Mouse (Mus musculus): Measurements from ENCODE around the gene Vpreb2. TPM values are rescaled to one million over a fixed set of nuclear protein-coding genes. Genes with fewer than 3 reads are reported as not detected.
A peak's percentile ranks its signal among the peaks of the same experiment; 100 is the strongest.
"Not testable (repeated sequence)": the region's sequence is repeated elsewhere in the genome, so short reads cannot be mapped to it uniquely, and the experiment has no call there.

Vpreb2 gene
- polyA plus RNA-seq, 1 experiment from 2014 or later = not detected

- Histone ChIP-seq H3K36me3 (ENCODE audit: control insufficient read depth, insufficient read depth, low read length) (no peaks in the 10 kb centered on the region), H3K4me1 (ENCODE audit: control insufficient read depth, insufficient read depth, low read length) (0 out of 2 replicates have a peak, but pooled peaks cover 4% of the 10 kb centered on the region), H3K27ac (ENCODE audit: low read depth, low read length) (no peak overlapping the region), H3K4me2 (replicated peaks; ENCODE audit: low read depth, low read length) (no peak overlapping the region), H3K27me3 (ENCODE audit: control insufficient read depth, insufficient read depth, low read length) (no peaks in the 10 kb centered on the region), H3K9me3 (ENCODE audit: control insufficient read depth, low read length) (no peaks in the 10 kb centered on the region), H3K9ac (ENCODE audit: low read depth, low read length) (no peak overlapping the region), H3K4me3 (ENCODE audit: low read length) (no peak overlapping the region)
- ATAC-seq (ENCODE audit: low FRiP score, low TSS enrichment) = peak; percentile 73; the same call in 1 of the 2 replicates
- 46% methylated on average over 7 of the region's 7 CpGs for WGBS
Measured at GRCm38 (mm10) chr16:17945081-17945831, 35.0 kb upstream of the Vpreb2 start.

GRCm38 (mm10) chr16:17949421-17949877 is 30.8 kb upstream of the Vpreb2 start:
- Histone ChIP-seq H3K4me2 (replicated peaks; ENCODE audit: low read depth, low read length) (no peak overlapping the region), H3K9me3 (ENCODE audit: control insufficient read depth, low read length) (no peaks in the 10 kb centered on the region), H3K36me3 (ENCODE audit: control insufficient read depth, insufficient read depth, low read length) (no peaks in the 10 kb centered on the region), H3K27me3 (ENCODE audit: control insufficient read depth, insufficient read depth, low read length) (no peaks in the 10 kb centered on the region), H3K4me3 (ENCODE audit: low read length) (no peak overlapping the region), H3K27ac (ENCODE audit: low read depth, low read length) (no peak overlapping the region), H3K9ac (ENCODE audit: low read depth, low read length) (no peak overlapping the region), H3K4me1 (ENCODE audit: control insufficient read depth, insufficient read depth, low read length) (0 out of 2 replicates have a peak, but pooled peaks cover 4% of the 10 kb centered on the region)
- WGBS = 42% methylated on average over 2 of the region's 2 CpGs
- ATAC-seq (ENCODE audit: low FRiP score, low TSS enrichment) = no peak

GRCm38 (mm10) chr16:17950068-17950467 is 30.2 kb upstream of the Vpreb2 start:
- no peaks in the 10 kb centered on the region for H3K27me3 ChIP-seq (ENCODE audit: control insufficient read depth, insufficient read depth, low read length)
- WGBS = 74% methylated on average over 4 of the region's 4 CpGs
- no peak overlapping the region for H3K9ac ChIP-seq (ENCODE audit: low read depth, low read length)

GRCm38 (mm10) chr16:17951618-17952017 is 28.6 kb upstream of the Vpreb2 start:
- no peak overlapping the region for H3K27ac ChIP-seq (ENCODE audit: low read depth, low read length)
- no peaks in the 10 kb centered on the region for H3K27me3 ChIP-seq (ENCODE audit: control insufficient read depth, insufficient read depth, low read length)
- no peak overlapping the region for H3K9ac ChIP-seq (ENCODE audit: low read depth, low read length)
- no peaks in the 10 kb centered on the region for H3K36me3 ChIP-seq (ENCODE audit: control insufficient read depth, insufficient read depth, low read length)
- H3K4me3 ChIP-seq (ENCODE audit: low read length) = no peak overlapping the region
- ATAC-seq (ENCODE audit: low FRiP score, low TSS enrichment) = no peak
- H3K9me3 ChIP-seq (ENCODE audit: control insufficient read depth, low read length) = no peaks in the 10 kb centered on the region
- H3K4me1 ChIP-seq (ENCODE audit: control insufficient read depth, insufficient read depth, low read length) = no peaks in the 10 kb centered on the region
- 82% methylated on average over 4 of the region's 4 CpGs for WGBS
- no peak overlapping the region for H3K4me2 ChIP-seq (replicated peaks; ENCODE audit: low read depth, low read length)

More at GRCm38 (mm10) chr16:17950068-17950467, 30.2 kb upstream of the Vpreb2 start:
- H3K36me3 ChIP-seq (ENCODE audit: control insufficient read depth, insufficient read depth, low read length) = no peaks in the 10 kb centered on the region
- H3K4me2 ChIP-seq (replicated peaks; ENCODE audit: low read depth, low read length) = no peak overlapping the region
- H3K9me3 ChIP-seq (ENCODE audit: control insufficient read depth, low read length) = no peaks in the 10 kb centered on the region
- 0 out of 2 replicates have a peak, but pooled peaks cover 4% of the 10 kb centered on the region for H3K4me1 ChIP-seq (ENCODE audit: control insufficient read depth, insufficient read depth, low read length)
- ATAC-seq (ENCODE audit: low FRiP score, low TSS enrichment) = no peak
- no peak overlapping the region for H3K27ac ChIP-seq (ENCODE audit: low read depth, low read length)
- H3K4me3 ChIP-seq (ENCODE audit: low read length) = no peak overlapping the region

- 97% methylated on average over 17 of the region's 17 CpGs for WGBS
Measured at GRCm38 (mm10) chr16:17956052-17956638, 24.1 kb upstream of the Vpreb2 start.

GRCm38 (mm10) chr16:17962091-17962490 is 18.1 kb upstream of the Vpreb2 start:
- no peak for ATAC-seq (ENCODE audit: low FRiP score, low TSS enrichment)
- Histone ChIP-seq H3K4me1 (ENCODE audit: control insufficient read depth, insufficient read depth, low read length) (no peaks in the 10 kb centered on the region), H3K4me2 (replicated peaks; ENCODE audit: low read depth, low read length) (no peak overlapping the region), H3K27ac (ENCODE audit: low read depth, low read length) (no peak overlapping the region), H3K4me3 (ENCODE audit: low read length) (no peak overlapping the region), H3K36me3 (ENCODE audit: control insufficient read depth, insufficient read depth, low read length) (no peaks in the 10 kb centered on the region), H3K9ac (ENCODE audit: low read depth, low read length) (no peak overlapping the region), H3K9me3 (ENCODE audit: control insufficient read depth, low read length) (no peaks in the 10 kb centered on the region), H3K27me3 (ENCODE audit: control insufficient read depth, insufficient read depth, low read length) (no peaks in the 10 kb centered on the region)
- 78% methylated on average over 7 of the region's 7 CpGs for WGBS

More at GRCm38 (mm10) chr16:17956052-17956638, 24.1 kb upstream of the Vpreb2 start:
- not testable (repeated sequence) for H3K4me2 ChIP-seq (replicated peaks; ENCODE audit: low read depth, low read length); ATAC-seq (ENCODE audit: low FRiP score, low TSS enrichment); H3K4me3 ChIP-seq (ENCODE audit: low read length); H3K36me3 ChIP-seq (ENCODE audit: control insufficient read depth, insufficient read depth, low read length); H3K9ac ChIP-seq (ENCODE audit: low read depth, low read length); H3K27ac ChIP-seq (ENCODE audit: low read depth, low read length); H3K4me1 ChIP-seq (ENCODE audit: control insufficient read depth, insufficient read depth, low read length); H3K27me3 ChIP-seq (ENCODE audit: control insufficient read depth, insufficient read depth, low read length); H3K9me3 ChIP-seq (ENCODE audit: control insufficient read depth, low read length)

GRCm38 (mm10) chr16:17971853-17972252 is 8.4 kb upstream of the Vpreb2 start:
- no peak for ATAC-seq (ENCODE audit: low FRiP score, low TSS enrichment)
- Histone ChIP-seq H3K4me3 (ENCODE audit: low read length) (no peak overlapping the region), H3K27ac (ENCODE audit: low read depth, low read length) (no peak overlapping the region), H3K36me3 (ENCODE audit: control insufficient read depth, insufficient read depth, low read length) (no peaks in the 10 kb centered on the region), H3K9ac (ENCODE audit: low read depth, low read length) (no peak overlapping the region), H3K27me3 (ENCODE audit: control insufficient read depth, insufficient read depth, low read length) (no peaks in the 10 kb centered on the region), H3K4me2 (replicated peaks; ENCODE audit: low read depth, low read length) (no peak overlapping the region), H3K4me1 (ENCODE audit: control insufficient read depth, insufficient read depth, low read length) (no peaks in the 10 kb centered on the region), H3K9me3 (ENCODE audit: control insufficient read depth, low read length) (no peaks in the 10 kb centered on the region)
- 76% methylated on average over 5 of the region's 5 CpGs for WGBS

GRCm38 (mm10) chr16:17977840-17978239 is 2.4 kb upstream of the Vpreb2 start:
- not testable (repeated sequence) for H3K27ac ChIP-seq (ENCODE audit: low read depth, low read length); ATAC-seq (ENCODE audit: low FRiP score, low TSS enrichment); H3K4me2 ChIP-seq (replicated peaks; ENCODE audit: low read depth, low read length); H3K4me3 ChIP-seq (ENCODE audit: low read length); H3K27me3 ChIP-seq (ENCODE audit: control insufficient read depth, insufficient read depth, low read length); H3K9me3 ChIP-seq (ENCODE audit: control insufficient read depth, low read length); H3K9ac ChIP-seq (ENCODE audit: low read depth, low read length); H3K36me3 ChIP-seq (ENCODE audit: control insufficient read depth, insufficient read depth, low read length); H3K4me1 ChIP-seq (ENCODE audit: control insufficient read depth, insufficient read depth, low read length)
- 75% methylated on average over 7 of the region's 7 CpGs for WGBS

GRCm38 (mm10) chr16:17983201-17983600 is 3.0 kb downstream of the Vpreb2 start:
- no peak for ATAC-seq (ENCODE audit: low FRiP score, low TSS enrichment)
- H3K4me3 ChIP-seq (ENCODE audit: low read length) = no peak overlapping the region
- no peak overlapping the region for H3K27ac ChIP-seq (ENCODE audit: low read depth, low read length)
- no peak overlapping the region for H3K4me2 ChIP-seq (replicated peaks; ENCODE audit: low read depth, low read length)
- no peaks in the 10 kb centered on the region for H3K27me3 ChIP-seq (ENCODE audit: control insufficient read depth, insufficient read depth, low read length)
- H3K36me3 ChIP-seq (ENCODE audit: control insufficient read depth, insufficient read depth, low read length) = no peaks in the 10 kb centered on the region
- H3K9me3 ChIP-seq (ENCODE audit: control insufficient read depth, low read length) = no peaks in the 10 kb centered on the region
- no peak overlapping the region for H3K9ac ChIP-seq (ENCODE audit: low read depth, low read length)
- 92% methylated on average over 2 of the region's 2 CpGs for WGBS
- H3K4me1 ChIP-seq (ENCODE audit: control insufficient read depth, insufficient read depth, low read length) = no peaks in the 10 kb centered on the region

Data from kidney, embryonic 14.5 days (tissue).